Mouse (Mus musculus) limb, embryonic 11.5 days (tissue): Measurements from ENCODE around the gene Olfr750. TPM values are rescaled to one million over a fixed set of nuclear protein-coding genes. Genes with fewer than 3 reads are reported as not detected.

Source experiments
- ATAC-seq: fragments of 200-750 bp; cut with Nextera tagmentation; 2 replicates; pipeline ENCODE4 v1.8.0; 2017; ENCODE audit warnings: low read depth; ENCODE audit not compliant: insufficient number of reproducible peaks, low FRiP score, low TSS enrichment
- DNase-seq: peaks from one replicate; pipeline ENCODE4 v3.0.0-alpha.2; 2015; ENCODE audit warnings: low spot score
- H3K27ac ChIP-seq: fragments of 300-500 bp; sonication (generic); replicated peaks from 2 replicates; pipeline ENCODE4 v1.5.1; 2014; ENCODE audit warnings: low read depth, mild to moderate bottlenecking, low read length
- H3K27me3 ChIP-seq: fragments of 300-500 bp; sonication (generic); 2 replicates; pipeline ENCODE4 v1.6.1; 2014; ENCODE audit warnings: mild to moderate bottlenecking, low read length, mixed read lengths; ENCODE audit not compliant: control insufficient read depth, insufficient read depth
- H3K36me3 ChIP-seq: fragments of 300-500 bp; sonication (generic); 2 replicates; pipeline ENCODE4 v1.6.1; 2014; ENCODE audit warnings: mild to moderate bottlenecking, low read length, moderate library complexity, mixed read lengths; ENCODE audit not compliant: control insufficient read depth, insufficient read depth
- H3K4me1 ChIP-seq: fragments of 300-500 bp; sonication (generic); 2 replicates; pipeline ENCODE4 v1.6.1; 2014; ENCODE audit warnings: low read length, mixed read lengths; ENCODE audit not compliant: control insufficient read depth, insufficient read depth
- H3K4me2 ChIP-seq: fragments of 300-500 bp; sonication (generic); 2 replicates; pipeline ENCODE4 v1.6.1; 2014; ENCODE audit warnings: low read depth, mild to moderate bottlenecking, moderate library complexity; ENCODE audit not compliant: severe bottlenecking
- H3K4me3 ChIP-seq: fragments of 300-500 bp; sonication (generic); 2 replicates; pipeline ENCODE4 v1.5.1; 2014; ENCODE audit warnings: low read depth, low read length
- H3K9ac ChIP-seq: fragments of 300-500 bp; sonication (generic); 2 replicates; pipeline ENCODE4 v1.6.1; 2014; ENCODE audit warnings: mild to moderate bottlenecking, low read length
- H3K9me3 ChIP-seq: fragments of 300-500 bp; sonication (generic); 2 replicates; pipeline ENCODE4 v1.6.1; 2016; ENCODE audit warnings: low read length; ENCODE audit not compliant: control insufficient read depth
- whole genome bisulfite sequencing: fragments of 180-500 bp; shearing (Covaris S2); extraction: QIAGEN DNeasy Blood & Tissue Kit; methylation state at CpG from one replicate; pipeline ENCODE4 v1.1.7; 2014; 5-methylcytosine and 5-hydroxymethylcytosine counted together
- polyA plus RNA-seq: library from polyadenylated mRNA; unstranded; fragments of >200 nt; fragmentation: Nextera tagmentation; extraction: Ambion mirVana; gene quantifications from 2 replicates; pipeline ENCODE4 v1.2.1, GENCODE M21; 2014

Gene Olfr750
- not detected in 2 replicates for polyA plus RNA-seq

DNA sequence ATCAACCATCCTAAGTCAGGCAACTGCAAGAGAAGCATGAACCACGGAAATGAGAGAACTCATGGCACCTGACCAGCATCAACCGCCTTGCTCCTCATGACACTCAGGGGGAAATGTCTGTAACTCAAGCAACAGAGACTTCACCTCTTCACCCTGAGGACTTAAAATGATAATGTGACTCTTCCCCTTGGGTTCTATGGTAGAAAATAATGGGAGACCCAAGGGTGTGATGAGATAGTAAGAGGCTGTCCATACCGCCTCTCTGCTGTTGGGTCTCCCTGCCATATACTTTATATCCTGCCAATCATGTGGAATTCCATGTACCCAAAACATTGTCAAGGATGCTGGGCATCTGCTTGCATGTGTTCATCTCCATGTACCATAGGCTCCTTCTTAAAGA, at the start of gene Olfr750:
Gene Olfr750 (minus strand): TSS at position 101 of the 400 bp plus-strand sequence.
- no peak for DNase-seq
- Histone ChIP-seq H3K4me2 (no peak within 1 kb of the TSS), H3K27ac (no peak within 1 kb of the TSS), H3K9ac (no peak within 1 kb of the TSS), H3K4me1 (no peaks in the 10 kb centered on the region), H3K36me3 (no peaks in the 10 kb centered on the region), H3K9me3 (no peaks in the 10 kb centered on the region), H3K4me3 (no peak within 1 kb of the TSS), H3K27me3 (no peaks in the 10 kb centered on the region)
- no peak for ATAC-seq
- WGBS: 81% methylated on average over 3 of the region's 3 CpGs

DNA sequence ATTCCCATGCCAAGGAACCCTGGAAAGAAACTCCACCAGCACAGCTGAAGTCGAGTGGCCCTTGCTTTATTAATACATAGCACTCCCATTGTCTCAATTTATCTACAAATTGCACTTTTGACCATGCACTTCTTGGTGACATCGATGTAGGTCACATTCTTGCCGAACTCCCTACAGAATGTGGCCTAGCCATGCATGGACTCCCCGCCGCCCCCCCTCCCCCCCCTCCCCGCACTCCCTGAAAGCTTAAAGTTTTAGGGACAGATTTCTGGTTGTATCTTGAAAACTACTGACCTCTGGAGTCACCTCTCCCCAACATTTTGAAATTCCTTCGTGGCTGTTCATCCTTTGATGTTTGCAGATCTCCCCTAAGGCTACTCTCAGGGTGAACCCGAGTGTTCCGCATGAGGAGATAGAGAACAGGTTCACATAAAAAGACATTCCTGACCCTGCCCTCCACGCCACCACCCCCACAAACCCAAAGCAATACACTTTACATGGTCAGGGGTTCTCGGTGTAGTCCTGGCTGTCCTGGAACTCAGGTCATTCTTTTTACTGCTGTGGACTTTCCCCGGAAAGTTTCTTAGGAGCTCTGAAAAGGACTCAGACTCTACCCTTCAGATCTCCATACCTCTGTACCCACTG, 39.8 kb upstream of the Olfr750 start, which contains the start of gene Eddm3b:
Gene Eddm3b (plus strand): TSS at position 511 of the 645 bp plus-strand sequence.
- Histone ChIP-seq H3K4me1 (no peaks in the 10 kb centered on the region), H3K4me3 (no peak within 1 kb of the TSS), H3K27me3 (no peaks in the 10 kb centered on the region), H3K4me2 (no peak within 1 kb of the TSS), H3K27ac (no peak within 1 kb of the TSS), H3K9ac (no peak within 1 kb of the TSS), H3K36me3 (no peaks in the 10 kb centered on the region), H3K9me3 (no peaks in the 10 kb centered on the region)
- WGBS: 51% methylated on average over 12 of the region's 12 CpGs
- ATAC-seq (no peak), DNase-seq (no peak)

DNA sequence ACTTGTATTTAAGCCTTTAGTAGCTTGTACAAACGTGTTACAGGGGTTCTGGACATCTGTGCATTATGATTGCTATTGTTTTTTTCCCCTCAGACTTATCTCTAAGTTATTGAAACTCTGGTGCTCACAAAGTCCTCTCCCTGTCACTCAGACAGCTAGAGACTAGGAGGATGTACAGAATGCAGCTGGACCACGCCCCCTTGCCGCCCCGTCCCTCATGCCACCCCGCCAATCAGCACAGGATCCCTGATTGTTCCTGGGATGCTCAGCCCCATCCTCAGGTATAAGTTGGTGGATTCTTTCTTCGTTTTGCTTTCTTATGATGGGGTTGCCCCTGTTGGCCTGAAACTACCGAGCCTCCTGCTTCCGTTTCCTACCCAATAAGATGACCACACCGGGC, 39.2 kb upstream of the Olfr750 start:
- no peaks in the 10 kb centered on the region for H3K27me3 ChIP-seq
- no peak for ATAC-seq
- H3K36me3 ChIP-seq: no peaks in the 10 kb centered on the region
- no peak overlapping the region for H3K4me2 ChIP-seq
- H3K27ac ChIP-seq: no peak overlapping the region
- H3K9ac ChIP-seq: no peak overlapping the region
- no peaks in the 10 kb centered on the region for H3K4me1 ChIP-seq
- H3K4me3 ChIP-seq: no peak overlapping the region
- WGBS: 37% methylated on average over 9 of the region's 9 CpGs
- no peak for DNase-seq
- H3K9me3 ChIP-seq: no peaks in the 10 kb centered on the region

DNA sequence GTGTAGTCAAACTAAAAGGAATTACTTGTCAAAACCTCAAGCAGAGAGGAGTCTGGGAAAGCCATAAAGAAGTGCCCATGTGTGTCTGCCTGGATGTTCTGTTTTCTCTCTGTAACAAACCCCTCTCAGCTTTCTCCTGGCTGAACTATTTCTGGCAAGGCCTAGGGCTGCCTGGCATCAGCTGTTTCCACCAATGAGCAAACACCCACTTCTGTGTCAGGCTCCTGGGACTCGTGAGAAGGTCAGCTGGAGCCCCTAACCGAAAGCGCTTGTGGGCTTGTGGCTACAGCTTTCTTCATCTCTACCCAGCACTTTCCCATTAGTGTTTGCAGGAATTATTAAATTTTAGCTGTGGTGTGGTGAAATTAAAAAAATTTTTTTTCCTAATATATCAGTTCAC, 37.7 kb upstream of the Olfr750 start:
- Histone ChIP-seq H3K27ac (no peak overlapping the region), H3K27me3 (no peaks in the 10 kb centered on the region), H3K9ac (no peak overlapping the region), H3K4me2 (no peak overlapping the region), H3K4me3 (no peak overlapping the region), H3K4me1 (no peaks in the 10 kb centered on the region), H3K36me3 (no peaks in the 10 kb centered on the region), H3K9me3 (no peaks in the 10 kb centered on the region)
- DNase-seq (no peak), ATAC-seq (no peak)
- 76% methylated on average over 3 of the region's 3 CpGs for WGBS

DNA sequence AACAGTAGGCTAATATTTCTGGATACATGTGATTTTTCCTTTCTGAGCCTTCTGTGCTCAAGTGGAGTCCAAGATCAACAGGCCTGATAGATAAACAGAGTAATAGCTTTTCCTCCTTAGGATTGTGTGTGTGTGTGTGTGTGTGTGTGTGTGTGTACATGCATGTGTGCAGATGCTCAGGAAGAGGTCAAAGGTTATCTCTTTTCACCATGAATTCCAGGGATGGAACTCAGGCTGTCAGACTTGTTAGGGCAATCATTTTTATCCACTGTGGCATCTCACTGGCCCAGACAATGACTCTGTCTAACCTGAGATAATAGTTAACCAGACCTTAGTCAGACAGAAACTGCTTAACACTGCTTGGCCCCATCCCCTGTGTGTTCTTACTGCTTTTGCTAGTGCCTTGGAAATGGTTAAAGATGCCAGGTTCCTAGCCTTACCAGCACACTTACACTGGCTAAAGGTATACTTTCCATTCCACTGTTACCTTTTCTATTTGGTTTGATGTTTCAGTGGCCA, 32.3 kb upstream of the Olfr750 start:
- H3K9ac ChIP-seq: no peak overlapping the region
- no peak overlapping the region for H3K4me3 ChIP-seq
- DNase-seq: no peak
- H3K27me3 ChIP-seq: no peaks in the 10 kb centered on the region
- H3K4me1 ChIP-seq: no peaks in the 10 kb centered on the region
- H3K9me3 ChIP-seq: no peaks in the 10 kb centered on the region
- H3K4me2 ChIP-seq: no peak overlapping the region
- H3K27ac ChIP-seq: no peak overlapping the region
- H3K36me3 ChIP-seq: no peaks in the 10 kb centered on the region
- no peak for ATAC-seq

DNA sequence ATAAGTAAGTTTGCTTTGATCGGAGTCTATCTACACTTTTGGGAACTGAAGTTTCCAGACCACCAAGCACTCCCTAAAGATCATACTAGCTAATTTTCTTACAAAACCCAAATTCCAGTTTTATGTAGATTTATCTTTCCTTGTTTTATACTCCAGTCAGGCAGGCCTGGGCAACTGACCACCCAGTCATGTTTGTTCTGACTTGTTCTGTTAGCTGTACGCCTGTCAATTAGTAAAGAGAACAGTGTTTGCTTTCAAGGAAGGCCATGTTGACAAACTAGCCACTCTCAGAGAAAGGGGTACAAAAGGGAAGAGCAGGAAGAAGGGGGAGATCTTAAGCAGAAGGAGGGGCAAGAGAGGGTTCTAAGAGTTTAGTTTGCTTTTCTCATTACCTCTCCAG, 30.1 kb upstream of the Olfr750 start:
- DNase-seq: no peak
- no peak overlapping the region for H3K4me3 ChIP-seq
- H3K27ac ChIP-seq: no peak overlapping the region
- no peaks in the 10 kb centered on the region for H3K9me3 ChIP-seq
- no peak overlapping the region for H3K9ac ChIP-seq
- no peaks in the 10 kb centered on the region for H3K36me3 ChIP-seq
- no peak overlapping the region for H3K4me2 ChIP-seq
- WGBS: 92% methylated on average over 2 of the region's 2 CpGs
- no peaks in the 10 kb centered on the region for H3K27me3 ChIP-seq
- no peaks in the 10 kb centered on the region for H3K4me1 ChIP-seq
- ATAC-seq: no peak

DNA sequence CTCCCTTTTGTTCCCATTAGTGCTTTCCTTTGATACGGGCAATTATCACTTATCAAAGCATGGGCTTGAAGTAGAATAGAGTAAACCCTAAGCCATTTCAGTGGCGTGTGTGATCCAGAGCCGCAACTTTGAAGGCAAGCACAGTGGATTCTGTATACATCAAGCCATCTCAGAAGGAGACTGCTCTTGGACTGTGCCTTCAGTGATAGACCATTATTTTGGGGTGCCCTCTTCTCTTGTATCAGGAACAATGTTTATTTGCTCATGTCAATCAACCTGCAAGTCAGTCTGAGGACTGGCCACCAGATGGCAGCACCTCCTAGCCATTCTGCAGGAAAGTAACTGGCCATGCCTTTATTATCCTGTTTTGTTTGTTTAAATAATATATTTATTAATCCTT, 29.0 kb upstream of the Olfr750 start:
- WGBS: 67% methylated on average over 3 of the region's 3 CpGs
- ATAC-seq (no peak), DNase-seq (peak; percentile 81)
- H3K4me3 ChIP-seq: no peak overlapping the region
- H3K9me3 ChIP-seq: no peaks in the 10 kb centered on the region
- H3K27ac ChIP-seq: no peak overlapping the region
- no peak overlapping the region for H3K4me2 ChIP-seq
- no peaks in the 10 kb centered on the region for H3K36me3 ChIP-seq
- H3K4me1 ChIP-seq: no peaks in the 10 kb centered on the region
- no peaks in the 10 kb centered on the region for H3K27me3 ChIP-seq
- no peak overlapping the region for H3K9ac ChIP-seq

DNA sequence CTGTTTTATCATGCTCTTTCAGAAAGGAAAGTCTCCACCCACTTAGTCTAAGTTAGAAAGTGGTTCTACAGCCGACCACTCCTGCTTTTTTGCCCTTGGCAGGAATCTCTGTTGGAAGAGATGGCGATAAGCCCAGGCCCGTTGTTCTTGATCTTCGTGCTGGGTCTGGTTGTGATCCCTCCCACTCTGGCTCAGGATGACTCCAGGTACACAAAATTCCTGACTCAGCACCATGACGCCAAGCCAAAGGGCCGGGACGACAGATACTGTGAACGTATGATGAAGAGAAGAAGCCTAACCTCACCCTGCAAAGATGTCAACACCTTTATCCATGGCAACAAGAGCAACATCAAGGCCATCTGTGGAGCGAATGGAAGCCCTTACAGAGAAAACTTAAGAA, 27.0 kb upstream of the Olfr750 start:
- H3K9me3 ChIP-seq: no peaks in the 10 kb centered on the region

DNA sequence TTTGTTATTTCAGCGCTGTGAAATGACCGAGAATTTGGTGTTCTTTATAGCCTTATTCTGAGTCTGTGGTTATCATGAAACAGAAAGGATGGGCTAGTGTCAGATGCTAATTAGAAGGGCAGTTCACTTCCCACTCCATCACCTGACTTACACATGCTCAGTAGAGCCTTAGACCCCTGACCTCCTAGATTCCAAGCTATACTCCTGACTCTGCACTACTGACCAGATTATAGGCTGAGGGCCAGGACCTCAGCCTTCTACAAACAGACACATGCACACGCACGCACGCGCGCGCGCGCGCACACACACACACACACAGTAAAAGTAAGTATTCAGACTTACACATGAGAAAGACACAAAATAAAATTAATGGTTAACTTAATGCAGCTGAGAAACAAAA, 24.7 kb upstream of the Olfr750 start:
- no peak overlapping the region for H3K9ac ChIP-seq
- H3K4me3 ChIP-seq: no peak overlapping the region
- H3K9me3 ChIP-seq: no peaks in the 10 kb centered on the region
- DNase-seq (no peak), ATAC-seq (no peak)
- H3K27me3 ChIP-seq: no peaks in the 10 kb centered on the region
- no peak overlapping the region for H3K4me2 ChIP-seq
- WGBS: 97% methylated on average over 11 of the region's 11 CpGs
- no peaks in the 10 kb centered on the region for H3K4me1 ChIP-seq
- no peak overlapping the region for H3K27ac ChIP-seq
- no peaks in the 10 kb centered on the region for H3K36me3 ChIP-seq

More for the DNA sequence above, 27.0 kb upstream of the Olfr750 start:
- no peak for ATAC-seq
- 74% methylated on average over 9 of the region's 9 CpGs for WGBS
- Histone ChIP-seq H3K27ac (no peak overlapping the region), H3K9ac (no peak overlapping the region), H3K27me3 (no peaks in the 10 kb centered on the region), H3K4me2 (no peak overlapping the region), H3K36me3 (no peaks in the 10 kb centered on the region), H3K4me1 (no peaks in the 10 kb centered on the region), H3K4me3 (no peak overlapping the region)
- no peak for DNase-seq
